Mouse (Mus musculus) heart, embryonic 10.5 days (tissue): ENCODE measurements around the gene Prss27. TPM values are rescaled to one million over a fixed set of nuclear protein-coding genes. Genes with fewer than 3 reads are reported as not detected.

Experiments used
- DNase-seq: peaks from one replicate; pipeline ENCODE4 v3.0.0-alpha.2; 2017; ENCODE audit warnings: low spot score
- H3K27ac ChIP-seq: fragments of 300-500 bp; sonication (generic); 2 replicates; pipeline ENCODE4 v1.5.1; 2016; ENCODE audit warnings: mild to moderate bottlenecking
- H3K27me3 ChIP-seq: fragments of 300-500 bp; sonication (generic); 2 replicates; pipeline ENCODE4 v1.6.1; 2016; ENCODE audit warnings: mild to moderate bottlenecking; ENCODE audit not compliant: poor library complexity, insufficient read depth, severe bottlenecking
- H3K36me3 ChIP-seq: fragments of 300-500 bp; sonication (generic); 2 replicates; pipeline ENCODE4 v1.6.1; 2016; ENCODE audit warnings: mild to moderate bottlenecking, moderate library complexity
- H3K4me1 ChIP-seq: fragments of 300-500 bp; sonication (generic); 2 replicates; pipeline ENCODE4 v1.6.1; 2016; ENCODE audit warnings: mild to moderate bottlenecking
- H3K4me3 ChIP-seq: fragments of 300-500 bp; sonication (generic); 2 replicates; pipeline ENCODE4 v1.5.1; 2016; ENCODE audit warnings: mild to moderate bottlenecking, moderate library complexity
- H3K9me3 ChIP-seq: fragments of 300-500 bp; sonication (generic); 2 replicates; pipeline ENCODE4 v1.6.1; 2016; ENCODE audit warnings: mild to moderate bottlenecking, moderate library complexity
- WGBS: fragments of 180-500 bp; shearing (Covaris S2); methylation state at CpG from one replicate; pipeline ENCODE4 v1.1.7; 2016; 5-methylcytosine and 5-hydroxymethylcytosine counted together
- polyA plus RNA-seq: library from polyadenylated mRNA; unstranded; fragments of >200 nt; fragmentation: Nextera tagmentation; extraction: Ambion mirVana; gene quantifications from 2 replicates; pipeline ENCODE4 v1.2.1, GENCODE M21; 2016

Prss27 gene
- polyA plus RNA-seq, 1 experiment from 2014 or later = 0.38 TPM

GRCm38 (mm10) chr17:24007391-24007790 is 30.6 kb upstream of the Prss27 start:
- H3K27ac ChIP-seq = no peak overlapping the region
- H3K36me3 ChIP-seq = no peaks in the 10 kb centered on the region
- no peak overlapping the region for H3K4me3 ChIP-seq
- WGBS = 63% methylated on average over 1 of the region's 1 CpGs
- no peaks in the 10 kb centered on the region for H3K9me3 ChIP-seq
- no peak for DNase-seq
- no peaks in the 10 kb centered on the region for H3K4me1 ChIP-seq
- H3K27me3 ChIP-seq = peaks cover 10% of the 10 kb centered on the region; the same call in 1 of the 2 replicates

GRCm38 (mm10) chr17:24008105-24008504 is 29.8 kb upstream of the Prss27 start:
- Histone ChIP-seq H3K9me3 (no peaks in the 10 kb centered on the region), H3K4me3 (no peak overlapping the region), H3K27me3 (peaks cover 10% of the 10 kb centered on the region; the same call in 1 of the 2 replicates), H3K36me3 (no peaks in the 10 kb centered on the region), H3K27ac (no peak overlapping the region), H3K4me1 (no peaks in the 10 kb centered on the region)
- 70% methylated on average over 4 of the region's 4 CpGs for WGBS
- DNase-seq = no peak

DNA sequence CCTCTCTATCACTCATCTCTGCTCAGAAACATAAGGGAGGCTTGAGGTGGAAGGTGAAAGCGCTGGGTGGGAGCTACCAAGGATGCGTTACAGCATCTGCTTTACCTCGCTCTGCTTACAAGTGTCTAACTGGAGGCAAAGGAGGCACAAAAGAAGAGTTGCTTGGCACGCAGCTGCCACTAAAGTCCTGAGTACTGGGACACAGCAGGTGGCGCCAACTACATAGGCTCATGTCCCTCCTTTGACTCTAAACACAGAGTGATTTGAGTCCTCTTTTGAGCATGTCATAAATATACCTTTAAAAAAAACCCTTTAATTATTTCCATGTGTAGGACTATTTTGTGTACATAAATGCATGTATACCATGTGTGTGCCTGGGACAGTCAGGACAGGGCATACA is 28.3 kb upstream of the Prss27 start:
- H3K36me3 ChIP-seq = no peaks in the 10 kb centered on the region
- no peak for DNase-seq
- 67% methylated on average over 5 of the region's 5 CpGs for WGBS
- no peak overlapping the region for H3K4me3 ChIP-seq
- H3K27me3 ChIP-seq = peaks cover 10% of the 10 kb centered on the region; the same call in 1 of the 2 replicates
- H3K9me3 ChIP-seq = no peaks in the 10 kb centered on the region
- H3K27ac ChIP-seq = no peak overlapping the region
- no peaks in the 10 kb centered on the region for H3K4me1 ChIP-seq

DNA sequence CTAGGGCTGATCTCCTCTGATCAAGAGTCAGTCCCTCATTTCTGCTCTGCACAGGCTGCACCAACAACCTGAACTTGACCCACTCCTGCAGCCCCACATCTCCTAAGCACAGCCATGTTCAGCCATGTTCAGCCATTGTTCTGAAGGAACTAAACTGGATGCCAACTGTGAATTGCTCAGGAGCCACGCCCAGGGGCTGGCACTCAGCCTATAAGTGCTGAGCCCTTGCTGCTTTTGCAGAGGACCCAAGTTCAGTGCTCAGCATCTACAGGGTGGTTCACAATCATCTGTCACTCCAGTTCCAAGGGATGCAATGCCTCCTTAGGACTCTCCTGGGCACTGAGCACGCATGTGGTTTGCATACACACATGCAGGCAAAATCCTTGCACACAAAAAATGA is 25.0 kb upstream of the Prss27 start:
- Histone ChIP-seq H3K27ac (no peak overlapping the region), H3K36me3 (no peaks in the 10 kb centered on the region), H3K4me1 (no peaks in the 10 kb centered on the region), H3K9me3 (no peaks in the 10 kb centered on the region), H3K27me3 (peaks cover 6% of the 10 kb centered on the region; the same call in 1 of the 2 replicates), H3K4me3 (no peak overlapping the region)
- DNase-seq = no peak
- 80% methylated on average over 2 of the region's 2 CpGs for WGBS

DNA sequence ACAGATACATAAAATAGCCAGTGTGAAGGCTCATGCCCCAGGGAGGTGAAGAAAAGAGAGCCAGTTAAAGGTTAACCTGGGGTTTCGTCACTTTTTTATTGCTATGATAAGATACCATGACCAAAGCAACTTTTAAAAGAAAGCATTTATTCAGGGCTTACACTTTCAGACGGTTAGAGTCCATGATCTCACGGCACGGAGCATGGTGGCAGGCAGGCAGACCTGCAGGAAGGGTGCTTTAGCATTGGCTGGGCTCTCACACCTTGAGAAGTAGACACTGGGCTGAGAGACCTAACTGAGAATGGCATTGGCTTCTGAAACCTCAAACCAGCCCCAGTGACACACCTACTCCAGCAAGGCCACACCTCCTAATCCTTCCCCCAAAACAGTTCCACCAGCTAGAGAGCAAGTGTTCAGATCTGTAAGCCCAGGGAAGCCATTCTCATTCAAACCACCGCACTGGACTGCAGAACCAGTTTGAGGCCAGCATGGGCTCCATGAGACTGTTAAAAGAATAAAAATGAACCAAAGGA is 23.4 kb upstream of the Prss27 start:
- Histone ChIP-seq H3K9me3 (no peaks in the 10 kb centered on the region), H3K27ac (no peak overlapping the region), H3K4me3 (no peak overlapping the region), H3K36me3 (no peaks in the 10 kb centered on the region), H3K4me1 (no peaks in the 10 kb centered on the region), H3K27me3 (no peaks in the 10 kb centered on the region; the same call in 1 of the 2 replicates)
- WGBS = 82% methylated on average over 5 of the region's 5 CpGs
- DNase-seq = no peak

- H3K27ac ChIP-seq = no peak overlapping the region
- DNase-seq = no peak
These were observed 22.2 kb upstream of the Prss27 start for GRCm38 (mm10) chr17:24015727-24016126.

DNA sequence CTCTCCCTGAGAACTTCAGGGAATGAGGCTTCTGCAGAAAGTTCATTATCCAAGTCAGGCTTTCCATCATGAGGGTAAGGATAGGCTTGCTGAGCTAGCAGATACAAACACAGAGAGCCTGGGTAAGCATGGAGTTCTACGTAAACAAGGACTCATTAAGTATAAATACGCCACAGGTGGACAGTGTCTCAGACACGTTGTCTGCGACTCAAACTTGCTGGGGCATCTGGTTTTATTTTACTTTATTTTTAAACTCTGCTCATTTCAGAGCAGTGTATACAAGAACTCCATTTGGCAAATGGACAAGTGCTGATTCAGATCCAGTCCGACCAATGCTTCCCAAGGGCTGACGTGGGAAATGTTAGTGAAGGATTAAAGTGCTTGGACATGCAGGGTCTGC is 17.2 kb upstream of the Prss27 start:
- Histone ChIP-seq H3K4me1 (peaks cover 8% of the 10 kb centered on the region), H3K9me3 (no peaks in the 10 kb centered on the region), H3K27ac (no peak overlapping the region), H3K4me3 (no peak overlapping the region), H3K27me3 (no peaks in the 10 kb centered on the region; the same call in 1 of the 2 replicates), H3K36me3 (no peaks in the 10 kb centered on the region)
- DNase-seq = no peak
- WGBS = 77% methylated on average over 6 of the region's 6 CpGs

More at GRCm38 (mm10) chr17:24015727-24016126, 22.2 kb upstream of the Prss27 start:
- H3K4me3 ChIP-seq = no peak overlapping the region
- H3K4me1 ChIP-seq = no peaks in the 10 kb centered on the region
- WGBS = 24% methylated on average over 14 of the region's 14 CpGs
- no peaks in the 10 kb centered on the region for H3K9me3 ChIP-seq
- no peaks in the 10 kb centered on the region for H3K27me3 ChIP-seq
- H3K36me3 ChIP-seq = no peaks in the 10 kb centered on the region

- no peaks in the 10 kb centered on the region; the same call in 1 of the 2 replicates for H3K27me3 ChIP-seq
- 68% methylated on average over 5 of the region's 5 CpGs for WGBS
- DNase-seq = no peak
- H3K9me3 ChIP-seq = no peaks in the 10 kb centered on the region
- peaks cover 8% of the 10 kb centered on the region for H3K4me1 ChIP-seq
- no peaks in the 10 kb centered on the region for H3K36me3 ChIP-seq
- no peak overlapping the region for H3K4me3 ChIP-seq
- H3K27ac ChIP-seq = peak overlapping the region; percentile 67; the same call in 1 of the 2 replicates
These were observed 16.4 kb upstream of the Prss27 start for GRCm38 (mm10) chr17:24021375-24022199.

- WGBS = 78% methylated on average over 7 of the region's 7 CpGs
- Histone ChIP-seq H3K36me3 (no peaks in the 10 kb centered on the region), H3K4me1 (no peaks in the 10 kb centered on the region), H3K4me3 (no peak overlapping the region), H3K27me3 (no peaks in the 10 kb centered on the region), H3K9me3 (no peaks in the 10 kb centered on the region), H3K27ac (no peak overlapping the region)
- DNase-seq = no peak
These were observed 8.5 kb upstream of the Prss27 start for GRCm38 (mm10) chr17:24029477-24029876.

GRCm38 (mm10) chr17:24030551-24030950 is 7.4 kb upstream of the Prss27 start:
- DNase-seq = no peak
- Histone ChIP-seq H3K4me3 (no peak overlapping the region), H3K36me3 (no peaks in the 10 kb centered on the region), H3K9me3 (no peaks in the 10 kb centered on the region), H3K27ac (no peak overlapping the region), H3K4me1 (peaks cover 6% of the 10 kb centered on the region; the same call in 1 of the 2 replicates), H3K27me3 (no peaks in the 10 kb centered on the region)
- WGBS = 67% methylated on average over 9 of the region's 22 CpGs

- Histone ChIP-seq H3K27ac (peak overlapping the region; percentile 75), H3K4me3 (no peak overlapping the region)
- 37% methylated on average over 7 of the region's 7 CpGs for WGBS
These were observed 2.9 kb upstream of the Prss27 start for GRCm38 (mm10) chr17:24035087-24035486.

DNA sequence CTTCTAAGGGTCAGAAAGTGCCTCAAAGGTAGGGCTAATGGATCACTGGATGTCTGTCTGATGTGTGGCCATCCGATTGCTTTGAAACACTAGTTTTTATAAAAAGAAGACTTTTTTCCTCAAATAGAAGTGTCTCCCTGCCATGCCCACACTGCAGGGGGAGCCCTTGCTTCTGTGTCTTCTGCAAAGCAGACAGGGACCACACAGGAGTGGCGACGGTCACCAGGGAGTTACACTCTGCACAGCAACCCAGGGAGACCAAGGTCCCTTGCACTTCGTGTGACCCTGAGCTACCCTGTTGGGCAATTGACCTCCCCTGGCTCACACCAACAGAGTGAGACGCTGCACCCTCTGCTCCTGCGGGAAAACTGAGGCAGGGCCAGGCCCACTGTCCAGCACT is 990 bp upstream of the Prss27 start:
- peaks cover 9% of the 10 kb centered on the region; the same call in 1 of the 2 replicates for H3K4me1 ChIP-seq
- 76% methylated on average over 6 of the region's 6 CpGs for WGBS
- H3K27ac ChIP-seq = no peak overlapping the region
- no peak overlapping the region for H3K4me3 ChIP-seq
- DNase-seq = no peak
- H3K36me3 ChIP-seq = no peaks in the 10 kb centered on the region
- no peaks in the 10 kb centered on the region for H3K27me3 ChIP-seq
- 0 out of 2 replicates have a peak, but pooled peaks cover 3% of the 10 kb centered on the region for H3K9me3 ChIP-seq

More at GRCm38 (mm10) chr17:24035087-24035486, 2.9 kb upstream of the Prss27 start:
- Histone ChIP-seq H3K4me1 (peaks cover 9% of the 10 kb centered on the region; the same call in 1 of the 2 replicates), H3K27me3 (no peaks in the 10 kb centered on the region), H3K36me3 (no peaks in the 10 kb centered on the region), H3K9me3 (0 out of 2 replicates have a peak, but pooled peaks cover 2% of the 10 kb centered on the region)
- DNase-seq = no peak

- no peaks in the 10 kb centered on the region for H3K36me3 ChIP-seq
- 0 out of 2 replicates have a peak, but pooled peaks cover 3% of the 10 kb centered on the region for H3K9me3 ChIP-seq
- H3K4me1 ChIP-seq = peaks cover 9% of the 10 kb centered on the region; the same call in 1 of the 2 replicates
- WGBS = 80% methylated on average over 13 of the region's 13 CpGs
- no peak overlapping the region for H3K4me3 ChIP-seq
- no peak overlapping the region for H3K27ac ChIP-seq
- DNase-seq = no peak
- H3K27me3 ChIP-seq = no peaks in the 10 kb centered on the region
These were observed 584 bp upstream of the Prss27 start for GRCm38 (mm10) chr17:24037360-24037759.
